Mouse (Mus musculus) forebrain, embryonic 15.5 days (tissue): Measurements from ENCODE around the gene Pnrc2. TPM values are rescaled to one million over a fixed set of nuclear protein-coding genes. Genes with fewer than 3 reads are reported as not detected.
A peak's percentile ranks its signal among the peaks of the same experiment; 100 is the strongest.

ENCODE experiments used
- ATAC-seq: fragments of 200-750 bp; cut with Nextera tagmentation; replicated peaks from 2 replicates; pipeline ENCODE4 v1.8.0; 2017; ENCODE audit warnings: mild to moderate bottlenecking, moderate TSS enrichment, moderate library complexity
- H3K27ac ChIP-seq: fragments of 300-500 bp; sonication (generic); replicated peaks from 2 replicates; pipeline ENCODE4 v1.5.1; 2015; ENCODE audit warnings: mild to moderate bottlenecking, inconsistent platforms
- H3K27me3 ChIP-seq: fragments of 300-500 bp; sonication (generic); 2 replicates; pipeline ENCODE4 v1.6.1; 2015; ENCODE audit warnings: inconsistent platforms
- H3K36me3 ChIP-seq: fragments of 300-500 bp; sonication (generic); 2 replicates; pipeline ENCODE4 v1.6.1; 2015; ENCODE audit warnings: mild to moderate bottlenecking, inconsistent platforms
- H3K4me1 ChIP-seq: fragments of 300-500 bp; sonication (generic); 2 replicates; pipeline ENCODE4 v1.6.1; 2015; ENCODE audit warnings: inconsistent platforms
- H3K4me2 ChIP-seq: fragments of 300-500 bp; sonication (generic); replicated peaks from 2 replicates; pipeline ENCODE4 v1.6.1; 2015; ENCODE audit warnings: mild to moderate bottlenecking, inconsistent platforms
- H3K4me3 ChIP-seq: fragments of 300-500 bp; sonication (generic); 2 replicates; pipeline ENCODE4 v1.5.1; 2015; ENCODE audit warnings: mild to moderate bottlenecking, inconsistent platforms
- H3K9ac ChIP-seq: fragments of 300-500 bp; sonication (generic); replicated peaks from 2 replicates; pipeline ENCODE4 v1.6.1; 2015; ENCODE audit warnings: mild to moderate bottlenecking, inconsistent platforms
- H3K9me3 ChIP-seq: fragments of 300-500 bp; sonication (generic); 2 replicates; pipeline ENCODE4 v1.6.1; 2016; ENCODE audit warnings: inconsistent platforms
- WGBS: fragments of 180-500 bp; shearing (Covaris S2); methylation state at CpG from one replicate; pipeline ENCODE4 v1.1.7; 2015; ENCODE audit warnings: mixed read lengths; 5-methylcytosine and 5-hydroxymethylcytosine counted together
- polyA plus RNA-seq: library from polyadenylated mRNA; unstranded; fragments of >200 nt; fragmentation: Nextera tagmentation; extraction: Ambion mirVana; gene quantifications from 2 replicates; pipeline ENCODE4 v1.2.1, GENCODE M21; 2015

Pnrc2 gene
- polyA plus RNA-seq, 1 experiment from 2014 or later, result 134 TPM

DNA sequence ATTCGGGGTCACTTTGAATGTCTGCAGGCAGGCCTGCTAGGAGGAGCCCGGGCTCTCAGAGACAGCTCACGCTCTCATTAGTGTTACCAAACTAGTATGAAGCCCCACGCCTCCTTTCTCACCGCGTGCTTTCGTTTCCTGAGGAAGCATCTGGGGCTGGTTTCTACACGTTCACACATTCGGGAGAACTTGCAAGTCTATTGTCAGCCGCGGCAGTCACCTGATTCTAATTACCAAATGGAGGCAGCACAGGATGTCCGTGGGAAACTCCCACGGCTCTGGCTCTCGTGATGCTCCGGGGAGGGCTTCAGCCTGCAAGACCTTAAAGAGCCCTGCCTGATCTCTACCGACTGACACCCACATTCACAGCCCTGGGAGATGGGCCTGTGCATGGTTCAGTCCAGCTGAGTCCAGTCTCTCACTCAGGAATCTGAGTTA is 3.0 kb upstream of the Pnrc2 start:
- no peaks in the 10 kb centered on the region for H3K27me3 ChIP-seq
- 3% methylated on average over 16 of the region's 16 CpGs for WGBS
- no peaks in the 10 kb centered on the region for H3K9me3 ChIP-seq
- H3K4me3 ChIP-seq, result peak overlapping the region; percentile 20
- no peak for ATAC-seq
- peak overlapping the region; percentile 41 for H3K9ac ChIP-seq
- H3K27ac ChIP-seq, result 0 out of 2 replicates have a peak overlapping the region, but pooled peaks have one; percentile 11
- H3K4me2 ChIP-seq, result peak overlapping the region; percentile 48
- H3K36me3 ChIP-seq, result peaks cover 4% of the 10 kb centered on the region
- peaks cover 37% of the 10 kb centered on the region for H3K4me1 ChIP-seq

DNA sequence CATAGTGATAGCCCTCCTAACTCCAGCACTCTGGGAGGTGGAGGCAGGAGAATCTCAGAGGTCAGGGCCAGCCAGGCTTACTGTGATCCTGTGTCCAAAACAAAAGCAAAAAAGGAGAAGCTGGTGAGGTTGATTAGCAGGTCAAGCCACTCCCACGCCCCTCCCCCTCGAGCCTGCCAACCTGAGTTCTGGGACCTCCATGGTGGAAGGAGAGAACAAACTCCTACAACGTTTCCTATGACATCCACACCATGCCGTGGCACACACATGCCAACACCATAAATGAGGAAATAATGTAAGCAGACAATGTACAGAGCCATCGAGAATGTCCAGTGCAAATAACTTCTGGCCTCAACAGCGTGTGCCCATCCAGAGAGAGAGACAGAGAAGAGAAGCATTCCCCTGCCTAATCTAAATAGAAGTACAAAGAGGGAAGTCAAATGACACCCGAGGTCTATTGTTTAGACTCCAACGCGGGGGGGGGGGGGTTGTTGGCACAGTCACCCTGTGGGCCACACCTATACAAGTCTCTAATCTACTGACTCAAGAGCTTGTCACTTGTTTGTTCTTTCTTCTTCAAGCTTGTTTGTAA is 2.4 kb upstream of the Pnrc2 start:
- Histone ChIP-seq H3K27ac (0 out of 2 replicates have a peak overlapping the region, but pooled peaks have one; percentile 8), H3K9ac (peak overlapping the region; percentile 41), H3K27me3 (no peaks in the 10 kb centered on the region), H3K4me2 (peak overlapping the region; percentile 48), H3K9me3 (no peaks in the 10 kb centered on the region), H3K4me1 (peaks cover 41% of the 10 kb centered on the region), H3K36me3 (peaks cover 6% of the 10 kb centered on the region), H3K4me3 (peak overlapping the region; percentile 20; the same call in 1 of the 2 replicates)
- 4% methylated on average over 9 of the region's 9 CpGs for WGBS
- no peak for ATAC-seq

DNA sequence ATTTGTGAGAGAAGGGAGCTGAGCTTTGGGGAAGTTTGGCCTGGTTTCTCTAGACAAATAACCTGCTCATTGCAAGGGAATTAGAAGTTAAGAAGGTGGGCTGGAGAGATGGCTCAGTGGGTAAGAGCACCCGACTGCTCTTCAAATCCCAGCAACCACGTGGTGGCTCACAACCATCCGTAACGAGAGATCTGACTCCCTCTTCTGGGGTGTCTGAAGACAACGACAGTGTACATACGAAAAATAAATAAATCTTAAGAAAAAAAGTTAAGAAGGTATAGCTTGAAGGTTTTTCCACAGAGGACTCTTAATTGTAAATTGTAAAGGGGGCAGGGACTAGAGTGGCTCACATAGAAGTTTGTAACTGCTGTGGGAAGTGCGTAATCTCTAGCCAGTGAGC is 1.9 kb upstream of the Pnrc2 start:
- WGBS, result 27% methylated on average over 7 of the region's 7 CpGs
- Histone ChIP-seq H3K9ac (no peak overlapping the region), H3K36me3 (peaks cover 6% of the 10 kb centered on the region), H3K27ac (peak overlapping the region; percentile 0; the same call in 1 of the 2 replicates), H3K4me3 (no peak overlapping the region), H3K27me3 (no peaks in the 10 kb centered on the region), H3K4me1 (peaks cover 46% of the 10 kb centered on the region), H3K4me2 (no peak overlapping the region), H3K9me3 (no peaks in the 10 kb centered on the region)
- no peak for ATAC-seq

GRCm38 (mm10) chr4:135874564-135875535 is 1.2 kb upstream of the Pnrc2 start:
- no peak for ATAC-seq
- Histone ChIP-seq H3K9ac (no peak overlapping the region), H3K4me1 (peaks cover 51% of the 10 kb centered on the region), H3K4me3 (no peak overlapping the region), H3K27me3 (no peaks in the 10 kb centered on the region), H3K4me2 (peak overlapping the region; percentile 93; the same call in 1 of the 2 replicates), H3K9me3 (no peaks in the 10 kb centered on the region), H3K27ac (peak overlapping the region; percentile 99), H3K36me3 (peaks cover 6% of the 10 kb centered on the region)
- 79% methylated on average over 10 of the region's 10 CpGs for WGBS

DNA sequence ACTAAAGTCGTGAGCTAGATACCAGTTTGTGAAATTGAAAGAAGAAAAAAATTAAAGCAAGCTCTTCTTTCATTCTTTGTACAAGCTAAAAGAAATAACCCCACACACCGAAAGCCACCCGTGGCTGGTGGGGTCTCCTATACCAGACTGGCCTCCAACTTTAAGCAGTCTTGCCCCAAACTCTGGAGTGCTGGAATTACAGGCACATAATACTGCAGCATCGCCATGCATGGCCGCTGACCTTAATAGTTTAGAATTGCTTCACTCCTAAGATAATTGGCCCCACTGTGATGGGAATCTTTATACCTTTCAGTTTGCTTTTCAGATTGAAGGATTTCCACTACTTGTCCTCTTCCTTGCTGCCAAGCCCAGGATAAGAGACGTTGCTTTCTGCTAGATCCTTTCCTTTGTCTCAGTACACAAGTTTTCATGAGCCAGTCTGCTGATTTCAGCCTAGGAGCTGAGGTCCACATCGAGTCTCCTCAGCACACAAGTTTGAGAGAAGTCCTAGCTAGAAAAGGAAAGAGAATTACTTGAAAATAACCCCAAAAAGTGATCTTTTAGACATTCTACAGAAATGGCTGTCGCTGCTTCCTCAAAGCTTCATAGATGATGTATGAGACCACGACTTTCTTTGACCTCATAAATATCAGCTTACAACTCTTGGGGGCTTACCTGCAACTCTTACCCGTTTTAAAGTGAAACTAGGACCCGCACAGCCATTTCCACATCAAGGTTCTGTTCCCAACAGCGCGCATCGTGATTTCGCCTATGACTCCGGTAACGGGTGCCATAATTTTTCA is 860 bp downstream of the Pnrc2 start:
- peak overlapping the region; percentile 99 for H3K27ac ChIP-seq
- ATAC-seq, result peak; percentile 5; the same call in 1 of the 2 replicates
- H3K36me3 ChIP-seq, result peaks cover 16% of the 10 kb centered on the region
- 8% methylated on average over 17 of the region's 17 CpGs for WGBS
- peak overlapping the region; percentile 95 for H3K9ac ChIP-seq
- H3K4me1 ChIP-seq, result peaks cover 58% of the 10 kb centered on the region
- no peaks in the 10 kb centered on the region for H3K9me3 ChIP-seq
- H3K4me3 ChIP-seq, result peak overlapping the region; percentile 91
- H3K27me3 ChIP-seq, result no peaks in the 10 kb centered on the region
- H3K4me2 ChIP-seq, result peak overlapping the region; percentile 93

GRCm38 (mm10) chr4:135872015-135872414 is 1.6 kb downstream of the Pnrc2 start:
- peaks cover 57% of the 10 kb centered on the region for H3K4me1 ChIP-seq
- 43% methylated on average over 3 of the region's 3 CpGs for WGBS

DNA sequence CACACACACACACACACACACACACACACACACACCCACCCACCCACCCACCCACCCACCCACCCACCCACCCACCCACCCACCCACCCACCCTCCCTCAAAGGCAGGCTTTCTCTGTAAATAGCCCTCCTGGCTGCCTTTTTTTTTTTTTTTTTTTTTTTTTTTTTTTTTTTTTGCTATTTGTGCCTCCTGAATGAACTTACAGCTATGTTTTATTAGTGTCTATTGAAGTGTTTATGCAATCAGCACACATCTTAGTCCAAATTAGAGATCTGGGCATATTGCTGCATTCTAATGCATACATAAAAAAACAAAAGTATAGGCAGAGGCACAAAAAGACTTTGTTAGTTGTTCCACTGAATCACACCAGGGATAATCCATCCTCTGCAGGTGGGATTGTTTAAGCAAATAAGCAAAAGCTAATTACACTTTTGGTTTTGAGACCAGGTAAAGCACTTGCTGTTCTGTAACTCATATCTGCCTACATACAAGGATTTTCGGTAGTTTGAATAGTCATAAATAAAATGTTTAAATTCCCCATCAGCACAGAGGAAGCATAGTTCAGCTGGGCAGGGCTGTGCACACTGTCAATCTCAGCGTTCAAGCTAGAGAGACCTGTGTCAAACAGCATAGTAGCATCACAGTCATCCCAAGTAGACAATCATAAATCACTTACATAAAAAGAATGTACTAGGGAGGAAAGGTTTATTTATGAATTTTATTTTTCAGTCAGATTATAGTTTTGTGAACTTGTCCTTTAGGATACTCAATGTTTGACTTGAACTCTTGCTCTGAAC is 3.2 kb downstream of the Pnrc2 start:
- Histone ChIP-seq H3K4me3 (0 out of 2 replicates have a peak overlapping the region, but pooled peaks have one; percentile 11), H3K27ac (no peak overlapping the region), H3K9ac (no peak overlapping the region), H3K9me3 (no peaks in the 10 kb centered on the region), H3K36me3 (peaks cover 21% of the 10 kb centered on the region), H3K4me1 (peaks cover 43% of the 10 kb centered on the region), H3K4me2 (peak overlapping the region; percentile 11), H3K27me3 (no peaks in the 10 kb centered on the region)
- no peak for ATAC-seq
- WGBS, result 34% methylated on average over 2 of the region's 2 CpGs

More at GRCm38 (mm10) chr4:135872015-135872414, 1.6 kb downstream of the Pnrc2 start:
- H3K27ac ChIP-seq, result peak overlapping the region; percentile 99
- ATAC-seq, result no peak
- H3K27me3 ChIP-seq, result no peaks in the 10 kb centered on the region
- H3K9me3 ChIP-seq, result no peaks in the 10 kb centered on the region
- H3K4me3 ChIP-seq, result peak overlapping the region; percentile 91
- H3K9ac ChIP-seq, result peak overlapping the region; percentile 95
- peak overlapping the region; percentile 93 for H3K4me2 ChIP-seq
- H3K36me3 ChIP-seq, result peaks cover 16% of the 10 kb centered on the region

- no peak for ATAC-seq
- peak overlapping the region; percentile 2; the same call in 1 of the 2 replicates for H3K27ac ChIP-seq
- H3K4me3 ChIP-seq, result no peak overlapping the region
- H3K4me1 ChIP-seq, result peaks cover 36% of the 10 kb centered on the region
- no peak overlapping the region for H3K9ac ChIP-seq
- no peaks in the 10 kb centered on the region for H3K27me3 ChIP-seq
- no peaks in the 10 kb centered on the region for H3K9me3 ChIP-seq
- H3K36me3 ChIP-seq, result peaks cover 21% of the 10 kb centered on the region
- H3K4me2 ChIP-seq, result no peak overlapping the region
- WGBS, result 70% methylated on average over 2 of the region's 2 CpGs
Measured at GRCm38 (mm10) chr4:135868996-135869395, 4.7 kb downstream of the Pnrc2 start.

DNA sequence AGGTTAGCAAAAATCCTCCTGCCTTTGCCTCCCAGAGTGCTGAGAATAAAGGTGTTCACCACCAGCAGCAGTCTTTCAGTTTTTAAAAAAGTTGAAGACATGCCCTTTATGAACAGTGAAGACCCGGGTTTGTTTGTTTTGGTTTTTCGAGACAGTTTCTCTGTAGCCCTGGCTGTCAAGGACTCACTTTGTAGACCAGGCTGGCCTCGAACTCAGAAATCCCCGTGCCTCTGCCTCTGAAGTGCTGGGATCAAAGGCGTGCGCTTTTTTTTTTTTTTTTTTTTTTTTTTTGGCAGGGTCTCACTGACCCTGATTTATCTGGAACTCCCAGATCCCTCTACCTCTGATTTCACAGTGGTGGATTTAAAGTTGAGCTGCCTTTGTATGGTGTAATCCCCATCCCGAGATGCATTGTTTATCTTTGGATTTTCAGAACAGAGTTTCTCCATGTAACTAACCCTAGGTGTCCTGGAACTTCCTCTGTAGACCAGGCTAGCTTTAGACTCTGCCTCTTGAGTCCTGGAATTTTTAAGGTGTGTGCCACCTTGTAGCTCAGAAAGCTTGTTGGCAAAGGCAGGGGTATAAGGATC is 16.0 kb downstream of the Pnrc2 start:
- Histone ChIP-seq H3K36me3 (peaks cover 7% of the 10 kb centered on the region; the same call in 1 of the 2 replicates), H3K9ac (peak overlapping the region; percentile 89), H3K4me2 (peak overlapping the region; percentile 69), H3K27ac (no peak overlapping the region), H3K4me1 (peaks cover 54% of the 10 kb centered on the region), H3K9me3 (no peaks in the 10 kb centered on the region), H3K4me3 (peak overlapping the region; percentile 85), H3K27me3 (no peaks in the 10 kb centered on the region)
- no peak for ATAC-seq
- WGBS, result 8% methylated on average over 7 of the region's 7 CpGs

GRCm38 (mm10) chr4:135856223-135857091 is 17.2 kb downstream of the Pnrc2 start:
- Histone ChIP-seq H3K9me3 (no peaks in the 10 kb centered on the region), H3K4me2 (peak overlapping the region; percentile 69), H3K27me3 (no peaks in the 10 kb centered on the region), H3K36me3 (no peaks in the 10 kb centered on the region), H3K27ac (peak overlapping the region; percentile 100), H3K9ac (peak overlapping the region; percentile 89), H3K4me1 (peaks cover 54% of the 10 kb centered on the region), H3K4me3 (peak overlapping the region; percentile 85)
- under 1% methylated on average over 87 of the region's 91 CpGs for WGBS
- ATAC-seq, result peak; percentile 68
